Mouse (Mus musculus) CD4-positive, CD25-positive, alpha-beta regulatory T cell, adult 4 months (primary cell): ENCODE measurements around the gene Syngr1. TPM values are rescaled to one million over a fixed set of nuclear protein-coding genes. Genes with fewer than 3 reads are reported as not detected.

Experiments
- ATAC-seq: one replicate; pipeline ENCODE4 v1.8.0; 2017
- polyA plus RNA-seq, 2 experiments: library from polyadenylated mRNA; unstranded; fragments of 100-300 nt; shearing (Covaris generic); gene quantifications; one replicate each; pipeline ENCODE4 v1.2.1; 2017

Gene Syngr1
- polyA plus RNA-seq: under 1 TPM; 0.86 to 0.94 TPM

GRCm38 (mm10) chr15:80091121-80091955, at the start of gene Syngr1, which contains the start of gene Rpl3:
Gene Syngr1, plus strand, starts transcription at chr15:80091334.
Gene Rpl3, minus strand, starts transcription at chr15:80091868.
- peak; percentile 68 for ATAC-seq

- no peak for ATAC-seq
Observed at GRCm38 (mm10) chr15:80042152-80042551, 49.0 kb upstream of the Syngr1 start.

- no peak for ATAC-seq
Observed at GRCm38 (mm10) chr15:80044249-80044648, 46.9 kb upstream of the Syngr1 start.

- ATAC-seq: no peak
Observed at GRCm38 (mm10) chr15:80045749-80046148, 45.4 kb upstream of the Syngr1 start.

- no peak for ATAC-seq
Observed at GRCm38 (mm10) chr15:80047242-80047641, 43.9 kb upstream of the Syngr1 start.

- ATAC-seq: no peak
Observed at GRCm38 (mm10) chr15:80047973-80048372, 43.2 kb upstream of the Syngr1 start.

- peak; percentile 79 for ATAC-seq
Observed at GRCm38 (mm10) chr15:80050093-80050492, 41.0 kb upstream of the Syngr1 start.

- no peak for ATAC-seq
Observed at GRCm38 (mm10) chr15:80051092-80051761, 39.9 kb upstream of the Syngr1 start.

- ATAC-seq: peak; percentile 72
Observed at GRCm38 (mm10) chr15:80051782-80052181, 39.4 kb upstream of the Syngr1 start.

GRCm38 (mm10) chr15:80053381-80054033, 37.6 kb upstream of the Syngr1 start:
- no peak for ATAC-seq

- ATAC-seq: no peak
Observed at GRCm38 (mm10) chr15:80054034-80054710, 37.0 kb upstream of the Syngr1 start.

GRCm38 (mm10) chr15:80058151-80058550, 33.0 kb upstream of the Syngr1 start:
- no peak for ATAC-seq

- ATAC-seq: no peak
Observed at GRCm38 (mm10) chr15:80059606-80060005, 31.5 kb upstream of the Syngr1 start.

- no peak for ATAC-seq
Observed at GRCm38 (mm10) chr15:80060356-80061070, 30.6 kb upstream of the Syngr1 start.

- peak; percentile 82 for ATAC-seq
Observed at GRCm38 (mm10) chr15:80061071-80061550, 30.0 kb upstream of the Syngr1 start.

GRCm38 (mm10) chr15:80062339-80062738, 28.8 kb upstream of the Syngr1 start:
- no peak for ATAC-seq

GRCm38 (mm10) chr15:80062821-80063220, 28.3 kb upstream of the Syngr1 start:
- no peak for ATAC-seq

- no peak for ATAC-seq
Observed at GRCm38 (mm10) chr15:80064965-80065364, 26.2 kb upstream of the Syngr1 start.

- no peak for ATAC-seq
Observed at GRCm38 (mm10) chr15:80065414-80065813, 25.7 kb upstream of the Syngr1 start.

GRCm38 (mm10) chr15:80066538-80066937, 24.6 kb upstream of the Syngr1 start:
- no peak for ATAC-seq

- no peak for ATAC-seq
Observed at GRCm38 (mm10) chr15:80069171-80069570, 22.0 kb upstream of the Syngr1 start.
